Mouse (Mus musculus) neural tube, embryonic 15.5 days (tissue): ENCODE measurements around the gene Nlgn3. TPM values are rescaled to one million over a fixed set of nuclear protein-coding genes. Genes with fewer than 3 reads are reported as not detected.
"Not testable (repeated sequence)": the region's sequence is repeated elsewhere in the genome, so short reads cannot be mapped to it uniquely, and the experiment has no call there.

Source experiments
- ATAC-seq: fragments of 200-750 bp; cut with Nextera tagmentation; 2 replicates; pipeline ENCODE4 v1.8.0; 2017; ENCODE audit warnings: mild to moderate bottlenecking, moderate TSS enrichment, moderate library complexity; ENCODE audit not compliant: low FRiP score
- H3K27ac ChIP-seq: fragments of 300-500 bp; sonication (generic); replicated peaks from 2 replicates; pipeline ENCODE4 v1.5.1; 2015; ENCODE audit warnings: mild to moderate bottlenecking, inconsistent platforms
- H3K27me3 ChIP-seq: fragments of 300-500 bp; sonication (generic); replicated peaks from 2 replicates; pipeline ENCODE4 v1.6.1; 2015; ENCODE audit warnings: inconsistent platforms
- H3K36me3 ChIP-seq: fragments of 300-500 bp; sonication (generic); 2 replicates; pipeline ENCODE4 v1.6.1; 2015; ENCODE audit warnings: inconsistent platforms
- H3K4me1 ChIP-seq: fragments of 300-500 bp; sonication (generic); 2 replicates; pipeline ENCODE4 v1.6.1; 2015; ENCODE audit warnings: inconsistent platforms
- H3K4me2 ChIP-seq: fragments of 300-500 bp; sonication (generic); 2 replicates; pipeline ENCODE4 v1.6.1; 2015; ENCODE audit warnings: inconsistent platforms, mild to moderate bottlenecking, moderate library complexity
- H3K4me3 ChIP-seq: fragments of 300-500 bp; sonication (generic); replicated peaks from 2 replicates; pipeline ENCODE4 v1.5.1; 2015; ENCODE audit warnings: mild to moderate bottlenecking, inconsistent platforms
- H3K9ac ChIP-seq: fragments of 300-500 bp; sonication (generic); replicated peaks from 2 replicates; pipeline ENCODE4 v1.6.1; 2015; ENCODE audit warnings: mild to moderate bottlenecking, inconsistent platforms
- H3K9me3 ChIP-seq: fragments of 300-500 bp; sonication (generic); replicated peaks from 2 replicates; pipeline ENCODE4 v1.6.1; 2016; ENCODE audit warnings: inconsistent platforms
- WGBS: fragments of 180-500 bp; shearing (Covaris S2); methylation state at CpG from one replicate; pipeline ENCODE4 v1.1.7; 2015; ENCODE audit warnings: mixed read lengths; 5-methylcytosine and 5-hydroxymethylcytosine counted together
- polyA plus RNA-seq: library from polyadenylated mRNA; unstranded; fragments of >200 nt; fragmentation: Nextera tagmentation; extraction: Ambion mirVana; gene quantifications from 2 replicates; pipeline ENCODE4 v1.2.1, GENCODE M21; 2015

Nlgn3 gene
- polyA plus RNA-seq, 1 experiment from 2014 or later, result 77.2 TPM

- no peaks in the 10 kb centered on the region for H3K9me3 ChIP-seq
- H3K27me3 ChIP-seq, result no peaks in the 10 kb centered on the region
- no peaks in the 10 kb centered on the region for H3K36me3 ChIP-seq
- H3K4me1 ChIP-seq, result peaks cover under 1% of the 10 kb centered on the region; the same call in 1 of the 2 replicates
- no peak for ATAC-seq
- WGBS, result 52% methylated on average over 4 of the region's 4 CpGs
- no peak overlapping the region for H3K9ac ChIP-seq
- no peak overlapping the region for H3K27ac ChIP-seq
- H3K4me3 ChIP-seq, result no peak overlapping the region
- H3K4me2 ChIP-seq, result no peak overlapping the region
Observed at GRCm38 (mm10) chrX:101338666-101339065, 39.7 kb downstream of the Nlgn3 start.

- H3K36me3 ChIP-seq, H3K27me3 ChIP-seq, ATAC-seq, H3K9me3 ChIP-seq, H3K27ac ChIP-seq, H3K4me3 ChIP-seq, H3K4me2 ChIP-seq, H3K4me1 ChIP-seq, H3K9ac ChIP-seq: not testable (repeated sequence)
- 80% methylated on average over 2 of the region's 2 CpGs for WGBS
Observed at GRCm38 (mm10) chrX:101342837-101343236, 43.9 kb downstream of the Nlgn3 start.

DNA sequence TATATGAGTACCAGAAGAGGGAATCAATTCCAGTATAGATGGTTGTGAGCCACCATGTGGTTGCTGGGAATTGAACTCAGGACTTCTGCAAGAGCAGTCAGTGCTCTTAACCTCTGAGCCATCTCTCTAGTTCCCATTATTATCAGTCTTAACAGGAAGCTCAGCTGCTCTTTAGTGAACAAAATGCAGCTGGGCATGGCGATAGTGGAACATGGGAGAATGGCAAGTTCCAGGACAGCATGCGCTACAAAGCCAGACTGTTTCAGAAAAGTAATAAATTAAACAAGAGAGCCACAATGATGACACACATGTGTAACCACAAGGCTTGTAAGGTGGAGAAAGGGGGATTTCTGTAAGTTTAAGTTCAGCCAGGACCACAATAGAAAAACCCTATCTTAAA lies 46.5 kb downstream of the Nlgn3 start:
- WGBS, result 94% methylated on average over 2 of the region's 2 CpGs
- Histone ChIP-seq H3K4me2 (no peak overlapping the region), H3K4me3 (no peak overlapping the region), H3K9ac (no peak overlapping the region), H3K9me3 (no peaks in the 10 kb centered on the region), H3K36me3 (no peaks in the 10 kb centered on the region), H3K4me1 (no peaks in the 10 kb centered on the region), H3K27ac (no peak overlapping the region), H3K27me3 (no peaks in the 10 kb centered on the region)
- no peak for ATAC-seq

- 62% methylated on average over 4 of the region's 4 CpGs for WGBS
- H3K4me3 ChIP-seq, result no peak overlapping the region
- no peaks in the 10 kb centered on the region for H3K9me3 ChIP-seq
- H3K4me2 ChIP-seq, result no peak overlapping the region
- H3K36me3 ChIP-seq, result no peaks in the 10 kb centered on the region
- H3K27me3 ChIP-seq, result no peaks in the 10 kb centered on the region
- no peak for ATAC-seq
- no peak overlapping the region for H3K9ac ChIP-seq
- no peak overlapping the region for H3K27ac ChIP-seq
- H3K4me1 ChIP-seq, result no peaks in the 10 kb centered on the region
Observed at GRCm38 (mm10) chrX:101346475-101346874, 47.5 kb downstream of the Nlgn3 start.

GRCm38 (mm10) chrX:101351188-101351587 lies 52.2 kb downstream of the Nlgn3 start:
- H3K27ac ChIP-seq, result no peak overlapping the region
- no peak overlapping the region for H3K4me3 ChIP-seq
- 31% methylated on average over 4 of the region's 4 CpGs for WGBS
- no peaks in the 10 kb centered on the region for H3K9me3 ChIP-seq
- no peak for ATAC-seq
- H3K36me3 ChIP-seq, result no peaks in the 10 kb centered on the region
- H3K27me3 ChIP-seq, result no peaks in the 10 kb centered on the region
- no peak overlapping the region for H3K9ac ChIP-seq
- H3K4me1 ChIP-seq, result no peaks in the 10 kb centered on the region
- no peak overlapping the region for H3K4me2 ChIP-seq

DNA sequence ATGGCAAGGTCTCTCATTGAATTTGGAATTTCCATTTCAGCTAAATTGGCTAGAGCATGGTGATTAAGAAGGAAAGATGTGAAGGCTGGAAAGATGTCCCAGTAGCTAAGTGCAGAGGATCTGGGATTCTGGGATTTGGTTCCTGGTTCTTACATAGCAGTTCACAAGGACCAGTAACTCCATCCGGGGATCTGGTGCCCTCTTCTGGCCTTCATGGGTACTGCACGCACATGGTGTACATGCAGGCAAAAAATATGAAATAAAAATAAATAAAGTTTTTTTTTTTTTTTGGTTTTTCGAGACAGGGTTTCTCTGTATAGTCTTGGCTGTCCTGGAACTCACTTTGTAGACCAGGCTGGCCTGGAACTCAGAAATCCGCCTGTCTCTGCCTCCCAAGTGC lies 59.9 kb downstream of the Nlgn3 start:
- H3K4me1 ChIP-seq, H3K36me3 ChIP-seq, H3K27ac ChIP-seq, ATAC-seq, H3K9ac ChIP-seq, H3K27me3 ChIP-seq, H3K4me2 ChIP-seq, H3K9me3 ChIP-seq, H3K4me3 ChIP-seq: not testable (repeated sequence)
- 64% methylated on average over 3 of the region's 4 CpGs for WGBS

DNA sequence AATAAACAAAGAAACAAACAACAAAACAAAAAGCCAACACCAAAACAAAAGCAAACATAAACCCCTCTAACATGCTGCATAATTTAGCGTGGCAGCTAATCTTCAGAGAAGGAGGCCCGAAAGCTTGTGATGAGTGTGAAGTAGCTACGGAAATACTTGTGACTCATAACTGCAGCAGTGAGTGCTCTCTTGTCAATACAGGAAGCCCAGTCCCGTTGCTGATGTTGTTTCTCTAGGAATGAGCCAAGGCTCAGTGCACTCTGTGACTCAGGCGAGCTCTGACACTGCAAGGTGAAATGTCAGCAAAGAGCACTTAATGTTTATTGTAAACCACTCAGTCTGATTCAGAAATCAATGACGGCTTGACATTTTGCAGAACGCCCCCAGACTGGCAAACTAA lies 70.0 kb downstream of the Nlgn3 start:
- no peak overlapping the region for H3K9ac ChIP-seq
- no peak for ATAC-seq
- H3K27ac ChIP-seq, result no peak overlapping the region
- H3K4me2 ChIP-seq, result no peak overlapping the region
- H3K9me3 ChIP-seq, result no peaks in the 10 kb centered on the region
- 79% methylated on average over 7 of the region's 7 CpGs for WGBS
- H3K4me3 ChIP-seq, result no peak overlapping the region
- no peaks in the 10 kb centered on the region for H3K4me1 ChIP-seq
- no peaks in the 10 kb centered on the region for H3K27me3 ChIP-seq
- no peaks in the 10 kb centered on the region for H3K36me3 ChIP-seq

DNA sequence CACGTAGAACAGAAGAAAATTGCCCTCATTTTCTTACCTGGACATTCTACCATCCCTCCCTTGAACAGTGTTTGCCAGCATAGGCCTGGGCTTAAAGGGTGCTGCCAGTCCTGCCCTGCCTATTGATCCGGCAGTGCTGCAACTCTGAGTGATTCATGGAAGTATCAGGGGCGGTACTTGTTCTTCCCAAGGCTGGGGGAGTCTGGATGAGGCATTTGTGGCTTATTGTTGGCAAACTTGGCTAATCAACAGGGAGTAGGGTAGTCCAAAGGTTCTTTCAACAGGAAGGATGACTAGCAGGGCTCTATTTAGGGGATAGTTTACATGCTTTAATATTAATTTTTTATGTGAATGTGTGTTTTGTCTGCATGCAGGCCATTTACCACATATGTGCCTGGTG lies 71.6 kb downstream of the Nlgn3 start:
- Histone ChIP-seq H3K9me3 (no peaks in the 10 kb centered on the region), H3K4me3 (no peak overlapping the region), H3K36me3 (no peaks in the 10 kb centered on the region), H3K27me3 (no peaks in the 10 kb centered on the region), H3K4me2 (no peak overlapping the region), H3K27ac (no peak overlapping the region), H3K4me1 (no peaks in the 10 kb centered on the region), H3K9ac (no peak overlapping the region)
- WGBS, result 64% methylated on average over 3 of the region's 3 CpGs
- ATAC-seq, result no peak

DNA sequence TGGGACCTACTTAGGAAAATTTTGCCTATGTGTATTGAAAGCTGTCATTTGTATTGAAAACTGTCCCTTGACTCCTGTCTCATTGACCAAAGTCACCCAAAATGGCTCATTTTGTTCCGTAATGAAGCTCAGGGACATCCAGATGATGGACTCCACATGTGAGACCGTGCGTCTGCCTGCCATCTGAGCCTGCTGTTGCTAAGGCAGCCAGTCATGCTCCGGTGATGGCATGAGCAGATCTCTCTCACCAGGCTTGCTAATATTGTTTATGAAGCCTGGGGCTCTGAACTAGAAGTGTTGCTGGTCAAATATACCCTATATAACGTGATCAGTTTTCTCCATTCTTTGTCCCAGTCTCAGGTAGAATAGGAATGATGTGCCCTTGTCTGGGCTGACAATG lies 74.0 kb downstream of the Nlgn3 start:
- Histone ChIP-seq H3K27ac (no peak overlapping the region), H3K27me3 (no peaks in the 10 kb centered on the region), H3K9me3 (no peaks in the 10 kb centered on the region), H3K9ac (no peak overlapping the region), H3K36me3 (no peaks in the 10 kb centered on the region), H3K4me1 (no peaks in the 10 kb centered on the region), H3K4me2 (no peak overlapping the region), H3K4me3 (no peak overlapping the region)
- 62% methylated on average over 5 of the region's 5 CpGs for WGBS
- no peak for ATAC-seq

Other genes starting within 250 kb of the Nlgn3 start
- gene Tex11, start 239.5 kb upstream of the Nlgn3 start, polyA plus RNA-seq, result 0.04 TPM in 1 of 2 replicates, not detected in the other
- gene Slc7a3, start 213.1 kb upstream of the Nlgn3 start, polyA plus RNA-seq, result 5.0 and 5.6 TPM in 2 replicates
- 42.2 and 48.0 TPM in 2 replicates for gene Snx12, start 76.6 kb upstream of the Nlgn3 start, polyA plus RNA-seq
- 0.88 and 1.0 TPM in 2 replicates for gene Foxo4, start 44.6 kb upstream of the Nlgn3 start, polyA plus RNA-seq
- gene Gm614, start 35.2 kb upstream of the Nlgn3 start, polyA plus RNA-seq, result not detected in 2 replicates
- 6.1 and 27.4 TPM in 2 replicates for gene Il2rg, start 30.9 kb upstream of the Nlgn3 start, polyA plus RNA-seq
- not detected in 2 replicates for gene Gm20489, start 30.1 kb upstream of the Nlgn3 start, polyA plus RNA-seq
- 21.9 and 23.7 TPM in 2 replicates for gene Med12, start 25.1 kb upstream of the Nlgn3 start, polyA plus RNA-seq
- gene Gjb1, start 77.2 kb downstream of the Nlgn3 start, polyA plus RNA-seq, result 1.8 and 4.6 TPM in 2 replicates
- gene Zmym3, start 121.7 kb downstream of the Nlgn3 start, polyA plus RNA-seq, result 72.3 and 83.4 TPM in 2 replicates
- gene Nono, start 130.2 kb downstream of the Nlgn3 start, polyA plus RNA-seq, result 242 and 291 TPM in 2 replicates
- 4.4 and 8.8 TPM in 2 replicates for gene Itgb1bp2, start 149.9 kb downstream of the Nlgn3 start, polyA plus RNA-seq
- gene Taf1, start 233.6 kb downstream of the Nlgn3 start, polyA plus RNA-seq, result 12.8 and 13.0 TPM in 2 replicates